Mouse (Mus musculus): ENCODE measurements around the gene Prrg4. TPM values are rescaled to one million over a fixed set of nuclear protein-coding genes. Genes with fewer than 3 reads are reported as not detected.

Prrg4 gene
- total and polyA plus RNA-seq, 3 experiments = not detected

DNA sequence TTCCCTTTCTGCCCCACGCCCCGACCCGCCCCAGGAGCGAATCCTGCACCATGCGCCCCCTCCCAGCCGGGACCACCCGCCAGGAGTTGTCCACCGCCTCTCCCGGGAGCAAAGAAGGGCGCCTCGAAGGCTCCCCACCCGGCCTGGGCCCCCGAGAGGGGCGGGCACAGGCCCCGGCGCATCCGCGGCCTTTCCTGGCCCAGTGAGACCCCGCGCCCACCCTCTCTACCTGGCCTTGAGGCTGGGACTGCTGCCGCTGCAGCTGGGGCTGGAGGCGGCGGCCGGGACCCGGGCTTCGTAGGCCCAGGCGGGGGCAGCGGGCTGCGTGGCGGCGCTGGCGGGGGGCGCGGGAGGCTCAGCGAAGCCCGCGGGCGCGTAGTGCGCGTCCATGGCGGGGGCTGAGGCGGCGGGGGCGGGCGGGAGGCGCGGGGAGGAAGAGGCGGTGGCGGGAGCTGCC lies 33.3 kb downstream of the Prrg4 start, which contains the start of gene Qser1:
Gene Qser1, minus strand, starts transcription at position 390 of the 457 bp plus-strand sequence.
- H3K27ac ChIP-seq (ENCODE audit: control insufficient read depth, low read depth, low read length) = peak within 1 kb of the TSS; percentile 88
- H3K36me3 ChIP-seq (ENCODE audit: control insufficient read depth in 1 of 2, insufficient read depth in 2 of 2, low read length in 2 of 2) = peaks cover 0 to 19% of the 10 kb centered on the region in 2 experiments; a peak in 2 of 4 replicates
- TF ChIP-seq BHLHE40 (IDR thresholded peaks at IDR 0.05; ENCODE audit: borderline replicate concordance, low read depth, low read length) (no peak), CHD1 (IDR thresholded peaks at IDR 0.05; ENCODE audit: low read depth, low read length) (no peak; the same call in 1 of the 2 replicates), GATA1 (IDR thresholded peaks at IDR 0.05; ENCODE audit: low read depth, low read length) (no peak), ZMIZ1 (IDR thresholded peaks at IDR 0.05; ENCODE audit: low read depth, low read length) (no peak), CTCF (IDR thresholded peaks at IDR 0.05 in 2 of 3, conservative IDR thresholded peaks at IDR 0.05 in 1 of 3; ENCODE audit: control insufficient read depth in 1 of 3, insufficient read depth in 1 of 3, low read depth in 2 of 3, low read length in 3 of 3, poor library complexity in 1 of 3, severe bottlenecking in 1 of 3) (no peak)
- peak within 1 kb of the TSS; percentile 84 to 98 for H3K4me3 ChIP-seq (ENCODE audit: control insufficient read depth in 1 of 2, insufficient read depth in 1 of 2, low read depth in 2 of 2, low read length in 2 of 2)
- H3K9ac ChIP-seq (ENCODE audit: control insufficient read depth, low read depth, low read length, poor library complexity, severe bottlenecking) = peak within 1 kb of the TSS; percentile 99
- no peak for DNase-seq (ENCODE audit: low read depth, low spot score)
- peaks cover 7 to 10% of the 10 kb centered on the region in 2 experiments for H3K4me1 ChIP-seq (ENCODE audit: control insufficient read depth in 1 of 2, insufficient read depth in 2 of 2, low read length in 2 of 2)
- H3K9me3 ChIP-seq (replicated peaks; ENCODE audit: insufficient read depth, low read length) = no peaks in the 10 kb centered on the region
- H3K79me2 ChIP-seq (ENCODE audit: control insufficient read depth, insufficient read depth, low read length, poor library complexity) = peaks cover 31% of the 10 kb centered on the region
- no peaks in the 10 kb centered on the region for H3K27me3 ChIP-seq (ENCODE audit: control insufficient read depth in 1 of 2, insufficient read depth in 2 of 2, low read length in 2 of 2)

DNA sequence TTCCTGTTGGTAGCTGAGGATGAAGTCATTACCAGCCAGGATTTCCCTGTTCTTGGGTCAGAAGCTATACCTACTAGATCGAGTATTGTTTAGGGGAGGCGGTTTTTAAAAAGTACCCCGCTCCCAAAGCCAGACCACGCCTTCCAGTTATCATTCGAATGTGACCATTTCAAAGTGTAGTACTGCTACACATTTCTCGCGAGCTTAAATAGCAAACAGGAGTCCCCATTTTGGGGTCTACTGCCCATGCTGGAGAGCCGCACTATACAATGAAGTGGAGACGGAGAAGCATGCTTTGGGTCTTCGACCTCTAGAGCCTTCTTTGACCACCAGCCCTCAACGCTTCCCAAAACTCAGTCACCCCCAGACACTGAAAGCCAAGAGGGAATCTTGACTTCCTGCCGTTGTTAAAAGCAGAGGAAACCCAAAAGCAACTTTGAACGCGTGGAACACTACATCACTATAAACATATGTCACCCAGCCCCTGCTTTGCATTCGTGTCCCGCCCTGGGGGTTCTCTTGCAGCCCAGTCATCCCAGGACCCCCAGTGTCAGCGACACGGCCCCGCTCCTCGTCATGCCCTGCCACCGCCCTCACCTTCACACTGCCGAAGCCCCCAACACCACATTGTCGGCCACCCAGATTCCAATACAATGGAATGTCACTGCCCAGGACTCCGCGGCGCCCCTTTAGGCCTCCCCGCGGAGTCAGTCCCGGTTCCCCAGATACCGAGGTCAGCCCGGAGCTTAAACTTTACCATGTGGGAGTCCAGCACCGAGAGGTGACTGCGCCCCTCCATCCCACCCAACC lies 33.9 kb downstream of the Prrg4 start:
- no peaks in the 10 kb centered on the region for H3K9me3 ChIP-seq (replicated peaks; ENCODE audit: insufficient read depth, low read length)
- peak; percentile 83 for DNase-seq (ENCODE audit: low read depth, low spot score)
- TF ChIP-seq ETS1 (IDR thresholded peaks at IDR 0.05; ENCODE audit: low read depth, low read length) = 0 out of 2 replicates have a peak, but pooled peaks have one; percentile 14
- TF ChIP-seq TBP (IDR thresholded peaks at IDR 0.05; ENCODE audit: low read depth, low read length) = peak; percentile 69; the same call in 1 of the 2 replicates
- peak; percentile 48 for TF ChIP-seq NELFE (IDR thresholded peaks at IDR 0.05; ENCODE audit: low read depth, low read length)
- no peak for TF ChIP-seq TAL1 (IDR thresholded peaks at IDR 0.05; ENCODE audit: low read length)
- TF ChIP-seq RAD21 (IDR thresholded peaks at IDR 0.05; ENCODE audit: low read depth, low read length) = no peak
- TF ChIP-seq ZMIZ1 (IDR thresholded peaks at IDR 0.05; ENCODE audit: low read depth, low read length) = no peak
- TF ChIP-seq CHD2 (IDR thresholded peaks at IDR 0.05; ENCODE audit: low read length) = peak; percentile 51; the same call in 1 of the 2 replicates
- peak; percentile 62 for TF ChIP-seq MXI1 (IDR thresholded peaks at IDR 0.05; ENCODE audit: low read depth, low read length)
- peak in 1 of 2 experiments; percentile 77; a peak in 3 of 4 replicates for TF ChIP-seq POLR2A (IDR thresholded peaks at IDR 0.05; ENCODE audit: control insufficient read depth in 1 of 2, insufficient read depth in 1 of 2, low read depth in 1 of 2, low read length in 2 of 2, poor library complexity in 1 of 2)
- no peak for TF ChIP-seq ZNF384 (IDR thresholded peaks at IDR 0.05; ENCODE audit: low read depth, low read length)
- TF ChIP-seq MYC (IDR thresholded peaks at IDR 0.05; ENCODE audit: low read depth, low read length) = peak; percentile 67; the same call in 1 of the 2 replicates
- TF ChIP-seq MAX (IDR thresholded peaks at IDR 0.05; ENCODE audit: low read length) = peak; percentile 72; the same call in 1 of the 2 replicates
- TF ChIP-seq GATA1 (IDR thresholded peaks at IDR 0.05; ENCODE audit: low read depth, low read length) = peak; percentile 19; the same call in 1 of the 2 replicates
- TF ChIP-seq CTCF (IDR thresholded peaks at IDR 0.05 in 2 of 3, conservative IDR thresholded peaks at IDR 0.05 in 1 of 3; ENCODE audit: control insufficient read depth in 1 of 3, insufficient read depth in 1 of 3, low read depth in 2 of 3, low read length in 3 of 3, poor library complexity in 1 of 3, severe bottlenecking in 1 of 3) = no peak
- H3K79me2 ChIP-seq (ENCODE audit: control insufficient read depth, insufficient read depth, low read length, poor library complexity) = peaks cover 34% of the 10 kb centered on the region
- H3K36me3 ChIP-seq (ENCODE audit: control insufficient read depth in 1 of 2, insufficient read depth in 2 of 2, low read length in 2 of 2) = peaks cover 0 to 19% of the 10 kb centered on the region in 2 experiments; a peak in 2 of 4 replicates
- peak overlapping the region; percentile 99 for H3K9ac ChIP-seq (ENCODE audit: control insufficient read depth, low read depth, low read length, poor library complexity, severe bottlenecking)
- H3K4me1 ChIP-seq (ENCODE audit: control insufficient read depth in 1 of 2, insufficient read depth in 2 of 2, low read length in 2 of 2) = peaks cover 7 to 10% of the 10 kb centered on the region in 2 experiments
- no peaks in the 10 kb centered on the region for H3K27me3 ChIP-seq (ENCODE audit: control insufficient read depth in 1 of 2, insufficient read depth in 2 of 2, low read length in 2 of 2)
- peak overlapping the region; percentile 69 to 97 for H3K4me3 ChIP-seq (ENCODE audit: control insufficient read depth in 1 of 2, insufficient read depth in 1 of 2, low read depth in 2 of 2, low read length in 2 of 2)
- peak overlapping the region; percentile 88 for H3K27ac ChIP-seq (ENCODE audit: control insufficient read depth, low read depth, low read length)

All from MEL (cell line).